Mouse (Mus musculus) thymus, postnatal 10 days (tissue): Measurements from ENCODE around the gene Zc3h12d.

Experiments
- DNase-seq, 2 experiments: peaks; one replicate each; pipeline ENCODE4 v3.0.0; 2021; ENCODE audit warnings: low spot score in 2 of 2

Gene Zc3h12d

GRCm38 (mm10) chr10:7838874-7839421, 6.7 kb downstream of the Zc3h12d start:
- no peak for DNase-seq

GRCm38 (mm10) chr10:7839551-7840352, 7.5 kb downstream of the Zc3h12d start:
- DNase-seq, result peak in 1 of 2 experiments; percentile 28

- DNase-seq, result no peak
Measured at GRCm38 (mm10) chr10:7840353-7840733, 8.1 kb downstream of the Zc3h12d start.

- DNase-seq, result peak; percentile 21 to 32
Measured at GRCm38 (mm10) chr10:7840785-7841184, 8.5 kb downstream of the Zc3h12d start.

- no peak for DNase-seq
Measured at GRCm38 (mm10) chr10:7841571-7842080, 9.4 kb downstream of the Zc3h12d start.

- DNase-seq, result no peak
Measured at GRCm38 (mm10) chr10:7843181-7843580, 10.9 kb downstream of the Zc3h12d start.

GRCm38 (mm10) chr10:7844161-7844560, 11.9 kb downstream of the Zc3h12d start:
- DNase-seq, result peak; percentile 57 to 66

- no peak for DNase-seq
Measured at GRCm38 (mm10) chr10:7845136-7845535, 12.9 kb downstream of the Zc3h12d start.

GRCm38 (mm10) chr10:7845991-7846390, 13.7 kb downstream of the Zc3h12d start:
- no peak for DNase-seq

GRCm38 (mm10) chr10:7847166-7847605, 14.9 kb downstream of the Zc3h12d start:
- no peak for DNase-seq

- no peak for DNase-seq
Measured at GRCm38 (mm10) chr10:7851891-7852290, 19.6 kb downstream of the Zc3h12d start.

- no peak for DNase-seq
Measured at GRCm38 (mm10) chr10:7860494-7860893, 28.2 kb downstream of the Zc3h12d start.

- DNase-seq, result no peak
Measured at GRCm38 (mm10) chr10:7861259-7861936, 29.1 kb downstream of the Zc3h12d start.

GRCm38 (mm10) chr10:7861937-7862657, 29.8 kb downstream of the Zc3h12d start:
- DNase-seq, result no peak

- no peak for DNase-seq
Measured at GRCm38 (mm10) chr10:7863411-7863810, 31.1 kb downstream of the Zc3h12d start.

GRCm38 (mm10) chr10:7864184-7864583, 31.9 kb downstream of the Zc3h12d start:
- no peak for DNase-seq

- DNase-seq, result no peak
Measured at GRCm38 (mm10) chr10:7864806-7865205, 32.5 kb downstream of the Zc3h12d start.

GRCm38 (mm10) chr10:7866762-7867665, 34.7 kb downstream of the Zc3h12d start:
- peak in 1 of 2 experiments; percentile 33 for DNase-seq

GRCm38 (mm10) chr10:7867666-7868030, 35.4 kb downstream of the Zc3h12d start:
- no peak for DNase-seq

- DNase-seq, result no peak
Measured at GRCm38 (mm10) chr10:7869746-7870145, 37.5 kb downstream of the Zc3h12d start.
